Mouse (Mus musculus) kidney, postnatal 10 days (tissue): ENCODE results near the gene Lefty1.
A peak's percentile ranks its signal among the peaks of the same experiment; 100 is the strongest.
"Not testable (repeated sequence)": the region's sequence is repeated elsewhere in the genome, so short reads cannot be mapped to it uniquely, and the experiment has no call there.

Experiments
- DNase-seq: peaks from one replicate; pipeline ENCODE4 v3.0.0; 2021; ENCODE audit warnings: mixed read lengths

Lefty1 gene

DNA sequence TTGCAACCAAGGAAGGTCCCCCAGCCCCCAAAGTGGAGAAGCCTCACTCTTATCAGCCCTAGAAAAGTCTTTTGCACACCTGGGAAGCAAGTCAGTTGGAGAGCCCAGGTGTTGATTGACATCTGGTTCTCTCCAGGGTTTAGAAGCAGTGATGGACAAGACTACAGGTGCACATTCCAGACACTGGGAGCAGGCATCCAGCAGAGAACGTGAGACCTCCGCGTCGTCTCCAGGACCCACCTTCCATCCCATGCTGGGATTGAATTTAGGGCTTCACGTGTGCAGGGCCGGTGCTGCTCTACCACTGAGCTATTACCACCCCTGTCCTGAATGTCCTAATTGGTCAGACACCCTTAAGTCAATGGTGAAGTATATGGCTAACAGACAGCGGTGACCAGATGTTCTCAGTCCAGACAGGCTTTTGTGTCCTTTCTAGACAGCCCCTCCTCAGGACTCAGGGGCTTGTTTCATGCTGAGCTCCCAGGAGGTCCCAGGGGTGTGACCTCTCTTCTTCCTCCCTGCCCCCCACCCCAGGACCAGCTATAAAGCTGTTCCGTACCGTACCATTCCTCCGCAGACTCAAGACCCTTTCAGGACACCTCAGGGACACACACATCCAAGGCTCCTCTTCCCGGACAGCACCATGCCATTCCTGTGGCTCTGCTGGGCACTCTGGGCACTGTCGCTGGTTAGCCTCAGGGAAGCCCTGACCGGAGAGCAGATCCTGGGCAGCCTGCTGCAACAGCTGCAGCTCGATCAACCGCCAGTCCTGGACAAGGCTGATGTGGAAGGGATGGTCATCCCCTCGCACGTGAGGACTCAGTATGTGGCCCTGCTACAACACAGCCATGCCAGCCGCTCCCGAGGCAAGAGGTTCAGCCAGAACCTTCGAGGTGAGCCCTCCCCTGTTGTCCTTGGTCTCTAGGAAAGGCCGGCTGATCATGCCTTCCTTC is at the start of gene Lefty1:
TSS of gene Lefty1 (plus strand) at position 556 of the 953 bp plus-strand sequence.
- no peak for DNase-seq

DNA sequence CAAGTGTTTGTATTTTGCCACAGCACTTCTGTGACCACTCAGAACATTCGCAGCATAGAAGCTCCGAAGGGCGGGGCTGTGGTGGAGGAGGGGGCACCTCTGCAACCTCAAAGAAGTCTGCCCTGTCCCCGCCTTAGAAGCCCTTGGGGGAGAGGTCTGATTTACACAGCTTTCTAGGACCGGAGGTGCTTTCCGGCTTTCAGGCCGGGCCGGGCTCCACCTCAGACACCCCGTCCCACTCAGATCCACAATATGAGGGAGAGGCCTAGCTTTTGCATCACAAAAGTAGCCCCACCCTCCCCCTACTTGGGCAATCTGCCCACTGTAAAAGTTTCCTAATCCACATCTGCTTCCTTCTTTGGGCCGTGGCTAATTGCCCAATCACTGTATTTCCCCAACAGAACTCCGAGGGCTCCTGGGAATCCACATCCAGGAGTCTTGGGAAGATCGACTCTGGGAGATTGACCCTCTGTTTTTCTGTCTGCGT is 46.2 kb upstream of the Lefty1 start:
- DNase-seq = peak; percentile 91

GRCm38 (mm10) chr1:180889172-180889571 is 45.6 kb upstream of the Lefty1 start:
- no peak for DNase-seq

DNA sequence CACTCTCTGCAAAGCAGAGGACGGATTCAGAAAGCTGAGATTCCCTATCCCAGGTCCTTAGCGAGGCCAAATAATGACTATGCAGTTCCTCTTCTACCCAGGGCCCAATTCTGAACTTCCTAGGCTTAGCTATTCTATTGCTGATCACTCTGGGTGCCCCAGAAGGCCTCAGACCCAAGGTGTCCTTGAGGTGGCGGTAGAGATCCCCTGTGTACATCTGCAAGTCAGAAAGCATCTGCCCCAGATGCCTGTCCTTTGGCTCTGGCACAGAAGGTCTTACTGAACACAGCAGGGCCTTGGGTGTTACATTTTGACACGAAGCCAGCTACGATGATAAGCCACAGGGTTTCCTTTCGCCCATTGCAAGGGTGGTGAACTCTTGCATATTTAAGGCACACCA is 45.0 kb upstream of the Lefty1 start:
- DNase-seq = no peak

GRCm38 (mm10) chr1:180892808-180893207 is 42.0 kb upstream of the Lefty1 start, which contains the start of gene Lefty2:
TSS of gene Lefty2 (plus strand) at chr1:180893108.
- DNase-seq = no peak

DNA sequence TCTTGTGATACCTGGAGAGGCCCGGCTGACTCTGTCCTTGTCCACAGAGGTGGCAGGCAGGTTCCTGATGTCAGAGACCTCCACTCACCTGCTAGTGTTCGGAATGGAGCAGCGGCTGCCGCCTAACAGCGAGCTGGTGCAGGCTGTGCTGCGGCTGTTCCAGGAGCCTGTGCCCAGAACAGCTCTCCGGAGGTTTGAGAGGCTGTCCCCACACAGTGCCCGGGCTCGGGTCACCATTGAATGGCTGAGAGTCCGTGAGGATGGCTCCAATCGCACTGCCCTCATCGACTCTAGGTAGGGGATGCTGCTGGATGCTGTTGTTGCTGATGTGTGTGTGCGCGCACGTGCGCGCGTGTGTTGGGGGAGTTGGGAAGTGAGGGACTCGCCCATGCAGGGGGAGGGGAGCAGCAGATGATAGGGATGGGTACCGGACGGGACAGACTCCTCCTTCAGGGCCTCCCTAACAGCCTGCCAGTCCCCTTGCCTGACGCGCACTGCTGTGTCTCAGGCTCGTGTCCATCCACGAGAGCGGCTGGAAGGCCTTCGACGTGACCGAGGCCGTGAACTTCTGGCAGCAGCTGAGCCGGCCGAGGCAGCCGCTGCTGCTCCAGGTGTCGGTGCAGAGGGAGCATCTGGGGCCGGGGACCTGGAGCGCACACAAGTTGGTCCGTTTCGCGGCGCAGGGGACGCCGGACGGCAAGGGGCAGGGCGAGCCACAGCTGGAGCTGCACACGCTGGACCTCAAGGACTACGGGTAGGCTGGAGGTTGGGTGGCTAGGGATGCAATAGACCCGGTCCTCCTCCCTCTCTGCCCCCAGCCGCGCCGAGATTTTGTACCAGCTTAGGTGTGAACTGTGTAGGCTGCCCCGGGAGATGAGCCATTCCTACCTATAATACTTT is 40.5 kb upstream of the Lefty1 start:
- DNase-seq = not testable (repeated sequence)

- DNase-seq = no peak
These were observed 33.7 kb upstream of the Lefty1 start for GRCm38 (mm10) chr1:180901107-180901506.

DNA sequence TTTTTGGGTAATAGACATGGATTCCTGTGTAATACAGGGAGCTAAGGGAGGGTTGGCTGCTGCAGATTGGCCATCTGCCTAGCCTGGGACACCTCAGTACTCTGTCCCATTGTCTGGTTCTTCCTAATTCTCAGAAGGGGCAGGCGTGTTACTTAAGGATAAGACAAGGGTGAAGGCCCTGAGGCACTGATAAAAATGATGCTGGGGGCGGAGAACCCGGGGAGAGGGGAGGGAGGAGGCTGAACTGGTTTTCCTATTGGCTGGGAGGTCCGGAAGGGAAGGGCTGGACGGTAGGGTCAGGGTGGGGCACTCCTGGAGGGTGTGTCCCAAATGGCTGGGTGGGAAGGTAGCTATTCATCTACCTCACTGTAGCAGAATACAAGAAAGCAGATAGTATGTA is 31.9 kb upstream of the Lefty1 start:
- DNase-seq = no peak

- peak; percentile 49 for DNase-seq
These were observed 31.2 kb upstream of the Lefty1 start for GRCm38 (mm10) chr1:180903666-180904038.

- peak; percentile 97 for DNase-seq
These were observed 30.6 kb upstream of the Lefty1 start, which contains the start of gene Pycr2 for GRCm38 (mm10) chr1:180904039-180904814. TSS of gene Pycr2 (plus strand) at chr1:180904293.

DNA sequence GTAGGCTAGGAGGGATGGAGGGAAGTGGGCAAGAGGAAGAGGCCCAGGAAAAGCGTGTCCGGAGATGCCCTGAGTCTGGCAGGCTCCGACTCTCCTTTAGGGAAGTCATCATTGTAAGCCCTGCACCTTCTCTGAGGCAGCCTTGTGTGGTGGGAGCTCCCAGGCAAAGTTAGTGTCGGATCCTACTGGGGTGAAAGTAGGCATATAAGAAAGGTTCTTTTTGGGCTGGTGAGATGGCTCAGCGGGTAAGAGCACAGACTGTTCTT is 30.1 kb upstream of the Lefty1 start:
- no peak for DNase-seq

GRCm38 (mm10) chr1:180905307-180905706 is 29.5 kb upstream of the Lefty1 start:
- DNase-seq = no peak

DNA sequence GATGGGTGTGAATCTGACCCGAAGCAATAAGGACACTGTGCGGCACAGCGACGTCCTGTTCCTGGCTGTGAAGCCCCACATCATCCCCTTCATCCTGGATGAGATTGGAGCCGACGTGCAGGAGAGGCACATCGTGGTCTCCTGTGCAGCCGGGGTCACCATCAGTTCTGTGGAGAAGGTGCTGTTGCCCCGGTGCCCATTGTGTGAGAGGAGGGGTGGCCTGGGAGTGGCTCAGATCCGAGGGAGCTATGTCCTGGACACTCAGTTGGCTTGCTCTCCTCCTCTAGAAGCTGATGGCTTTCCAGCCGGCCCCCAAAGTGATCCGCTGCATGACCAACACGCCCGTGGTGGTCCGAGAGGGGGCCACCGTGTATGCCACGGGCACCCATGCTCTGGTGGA is 28.9 kb upstream of the Lefty1 start:
- no peak for DNase-seq

GRCm38 (mm10) chr1:180906461-180907147 is 28.2 kb upstream of the Lefty1 start:
- DNase-seq = no peak

DNA sequence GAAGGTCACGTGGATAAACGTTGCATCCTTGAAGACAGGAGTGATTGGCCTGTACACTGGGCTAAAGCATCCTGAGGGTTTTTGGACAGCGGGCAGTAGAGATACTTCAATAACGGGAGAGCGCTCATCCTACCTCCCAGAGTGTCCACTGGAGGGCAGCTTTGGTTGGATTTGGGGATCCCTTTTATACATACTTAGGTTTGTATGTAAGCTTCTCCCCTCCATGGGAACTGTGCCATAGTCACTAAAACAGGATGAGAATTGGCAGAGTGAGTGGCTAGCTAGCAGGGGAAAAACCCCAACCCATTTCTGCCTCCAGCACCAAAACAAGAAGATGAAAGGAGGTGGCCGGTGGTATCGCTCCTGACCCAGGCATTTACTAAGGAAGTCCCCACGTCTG is 23.7 kb upstream of the Lefty1 start:
- DNase-seq = peak; percentile 44

DNA sequence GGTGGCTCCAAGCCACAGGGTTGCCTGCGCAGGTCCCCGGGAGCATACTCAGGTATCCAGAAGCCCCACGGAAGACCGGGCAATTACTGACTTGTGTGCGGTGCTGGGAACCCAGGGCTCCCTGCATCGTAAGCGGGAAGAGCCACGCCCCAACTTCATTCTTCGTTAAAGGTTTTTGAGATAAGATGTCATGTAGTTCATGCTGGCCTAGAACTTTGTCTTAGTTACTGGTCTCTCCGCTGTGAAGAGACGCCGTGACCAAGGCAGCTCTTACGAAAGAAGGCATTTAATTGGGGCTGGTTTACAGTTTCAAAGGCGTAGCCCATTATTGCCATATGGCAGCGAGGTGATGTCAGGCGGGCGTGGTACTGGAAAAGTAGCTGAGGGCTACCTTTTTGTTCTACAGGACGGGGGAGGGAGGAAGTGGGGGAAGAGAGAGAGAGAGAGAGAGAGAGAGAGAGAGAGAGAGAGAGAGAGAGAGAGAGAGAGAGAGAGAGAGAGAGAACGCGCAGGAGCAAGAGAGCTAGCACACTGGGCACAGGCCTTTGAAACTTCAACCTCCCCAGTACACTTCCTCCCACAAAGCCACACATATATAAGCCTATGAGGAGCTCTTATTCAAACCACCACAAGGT is 23.1 kb upstream of the Lefty1 start:
- DNase-seq = no peak

GRCm38 (mm10) chr1:180912792-180913191 is 22.0 kb upstream of the Lefty1 start:
- DNase-seq = no peak

DNA sequence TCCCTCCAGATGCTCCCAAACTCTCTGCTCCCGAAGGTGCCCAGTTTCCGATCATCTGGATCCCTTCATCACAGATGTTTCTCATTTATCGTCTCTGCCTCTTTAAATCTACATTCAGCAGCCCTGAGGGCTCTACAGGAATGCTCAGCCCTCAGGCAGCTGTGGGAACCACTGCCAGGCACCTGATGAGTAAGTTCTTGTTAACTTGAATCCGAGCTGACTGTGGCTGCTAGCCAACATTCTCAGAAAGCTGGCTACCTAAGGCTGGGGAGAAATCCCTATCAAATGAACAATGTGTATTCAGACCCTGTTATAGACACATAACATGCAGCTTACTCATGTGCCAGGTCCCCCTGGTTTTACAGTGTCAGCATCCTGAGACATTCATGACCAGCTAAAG is 21.0 kb upstream of the Lefty1 start:
- DNase-seq = no peak

GRCm38 (mm10) chr1:180916425-180916824 is 18.4 kb upstream of the Lefty1 start:
- no peak for DNase-seq

DNA sequence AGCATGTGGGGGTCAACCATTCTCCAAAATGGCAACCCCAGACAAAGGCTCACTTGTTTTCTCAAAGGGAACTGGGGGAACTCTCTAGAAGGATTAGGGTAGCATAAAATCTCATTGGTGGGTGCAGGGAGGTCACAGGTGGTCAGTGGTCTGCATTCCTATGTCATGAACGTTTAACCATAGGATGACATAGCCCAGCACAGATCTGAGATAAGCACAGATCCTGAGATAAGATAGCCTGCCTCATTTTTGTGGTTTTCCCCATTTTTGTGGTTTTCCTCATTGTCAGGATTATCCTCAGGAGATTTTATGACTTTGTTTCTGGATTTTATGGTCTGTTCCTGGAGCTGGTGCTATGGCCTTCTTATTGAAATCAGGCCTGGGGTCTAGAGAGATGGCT is 17.8 kb upstream of the Lefty1 start:
- DNase-seq = no peak

GRCm38 (mm10) chr1:180919686-180920085 is 15.1 kb upstream of the Lefty1 start:
- DNase-seq = peak; percentile 43
